Mouse (Mus musculus) spleen, adult 2 months (tissue): Measurements from ENCODE around the gene Cnpy1.

Experiments
- CTCF ChIP-seq: fragments of 200-500 bp; IDR thresholded peaks from 2 replicates; pipeline ENCODE4 v1.5.1; 2011; ENCODE audit warnings: mild to moderate bottlenecking, inconsistent platforms; ENCODE audit not compliant: insufficient read depth, insufficient read length, insufficient replicate concordance; ENCODE audit errors: extremely low read depth
- POLR2A ChIP-seq: fragments of 200-500 bp; IDR thresholded peaks from 2 replicates; pipeline ENCODE4 v1.6.1; 2011; ENCODE audit warnings: low read depth, low read length, inconsistent platforms

DNA sequence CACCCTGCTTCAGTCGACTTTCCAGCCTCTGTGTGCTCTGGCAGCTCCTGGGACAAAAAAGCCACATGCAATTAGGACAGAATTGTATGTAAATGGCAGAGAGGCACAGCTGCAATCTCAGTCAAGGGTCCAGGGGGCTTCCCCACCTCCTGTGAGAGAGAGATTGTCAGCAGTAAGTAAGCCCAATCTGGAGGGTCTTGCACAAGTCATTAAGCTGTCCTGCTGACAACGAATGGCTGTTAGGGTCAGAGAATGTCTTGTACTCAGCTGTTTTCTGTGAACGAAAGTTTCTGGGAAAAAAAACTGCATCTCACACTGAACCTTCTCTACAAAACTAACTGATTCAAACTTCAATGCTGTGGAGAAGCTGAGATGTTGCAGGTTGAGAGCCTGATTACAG is 46.7 kb upstream of the Cnpy1 start:
- TF ChIP-seq POLR2A: no peak
- TF ChIP-seq CTCF: no peak
